Mouse (Mus musculus) forebrain, embryonic 13.5 days (tissue): ENCODE data around the gene Nfatc2. TPM values are rescaled to one million over a fixed set of nuclear protein-coding genes. Genes with fewer than 3 reads are reported as not detected.
A peak's percentile ranks its signal among the peaks of the same experiment; 100 is the strongest.

Source experiments
- ATAC-seq: fragments of 200-750 bp; cut with Nextera tagmentation; 2 replicates; pipeline ENCODE4 v1.8.0; 2017
- H3K27ac ChIP-seq: fragments of 300-500 bp; sonication (generic); 2 replicates; pipeline ENCODE4 v1.5.1; 2015; ENCODE audit warnings: inconsistent platforms, mild to moderate bottlenecking, moderate library complexity
- H3K27me3 ChIP-seq: fragments of 300-500 bp; sonication (generic); 2 replicates; pipeline ENCODE4 v1.6.1; 2015; ENCODE audit warnings: mild to moderate bottlenecking, inconsistent platforms
- H3K36me3 ChIP-seq: fragments of 300-500 bp; sonication (generic); 2 replicates; pipeline ENCODE4 v1.6.1; 2015; ENCODE audit warnings: mild to moderate bottlenecking, inconsistent platforms; ENCODE audit not compliant: poor library complexity, severe bottlenecking
- H3K4me1 ChIP-seq: fragments of 300-500 bp; sonication (generic); 2 replicates; pipeline ENCODE4 v1.6.1; 2015; ENCODE audit warnings: inconsistent platforms
- H3K4me2 ChIP-seq: fragments of 300-500 bp; sonication (generic); 2 replicates; pipeline ENCODE4 v1.6.1; 2015; ENCODE audit warnings: inconsistent platforms, mild to moderate bottlenecking, moderate library complexity
- H3K4me3 ChIP-seq: fragments of 300-500 bp; sonication (generic); 2 replicates; pipeline ENCODE4 v1.5.1; 2015; ENCODE audit warnings: mild to moderate bottlenecking, inconsistent platforms
- H3K9ac ChIP-seq: fragments of 300-500 bp; sonication (generic); 2 replicates; pipeline ENCODE4 v1.6.1; 2015; ENCODE audit warnings: mild to moderate bottlenecking, inconsistent platforms
- H3K9me3 ChIP-seq: fragments of 300-500 bp; sonication (generic); replicated peaks from 2 replicates; pipeline ENCODE4 v1.6.1; 2016; ENCODE audit warnings: inconsistent platforms
- WGBS: fragments of 180-500 bp; shearing (Covaris S2); methylation state at CpG from one replicate; pipeline ENCODE4 v1.1.7; 2015; 5-methylcytosine and 5-hydroxymethylcytosine counted together
- microRNA-seq: library from miRNA; unstranded; fragments of <30 nt; microRNA quantifications from one replicate; pipeline ENCODE4, GENCODE M21; 2016
- polyA plus RNA-seq: library from polyadenylated mRNA; unstranded; fragments of >200 nt; fragmentation: Nextera tagmentation; extraction: Ambion mirVana; gene quantifications from 2 replicates; pipeline ENCODE4 v1.2.1, GENCODE M21; 2015

Gene Nfatc2
- polyA plus RNA-seq, 1 experiment from 2014 or later: 1.7 TPM

DNA sequence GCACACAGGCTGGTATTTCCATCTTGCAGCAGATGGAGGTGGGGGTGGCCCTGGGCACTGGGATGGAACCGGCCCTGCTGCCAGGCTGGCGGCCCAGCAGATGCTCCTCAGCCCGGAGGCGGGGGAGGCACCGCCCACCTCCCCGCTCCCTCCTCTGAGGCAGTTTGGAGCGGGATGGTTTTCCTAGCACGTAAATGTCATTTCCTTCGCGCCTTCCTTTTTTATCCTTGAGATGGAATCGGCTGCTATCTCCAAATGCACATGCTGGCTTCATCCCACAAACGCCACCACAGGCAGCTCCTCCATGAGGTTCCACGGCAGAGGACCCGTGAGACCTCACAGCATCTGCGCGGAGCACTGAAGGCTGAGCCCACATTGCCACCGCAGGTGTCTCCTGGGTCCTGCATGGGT, 160.5 kb downstream of the Nfatc2 start:
- Histone ChIP-seq H3K4me3 (no peak overlapping the region), H3K9me3 (no peaks in the 10 kb centered on the region), H3K4me2 (no peak overlapping the region), H3K27me3 (no peaks in the 10 kb centered on the region), H3K27ac (peak overlapping the region; percentile 71), H3K4me1 (peaks cover 13% of the 10 kb centered on the region), H3K36me3 (no peaks in the 10 kb centered on the region), H3K9ac (no peak overlapping the region)
- peak; percentile 75; the same call in 1 of the 2 replicates for ATAC-seq
- WGBS: 94% methylated on average over 17 of the region's 17 CpGs

DNA sequence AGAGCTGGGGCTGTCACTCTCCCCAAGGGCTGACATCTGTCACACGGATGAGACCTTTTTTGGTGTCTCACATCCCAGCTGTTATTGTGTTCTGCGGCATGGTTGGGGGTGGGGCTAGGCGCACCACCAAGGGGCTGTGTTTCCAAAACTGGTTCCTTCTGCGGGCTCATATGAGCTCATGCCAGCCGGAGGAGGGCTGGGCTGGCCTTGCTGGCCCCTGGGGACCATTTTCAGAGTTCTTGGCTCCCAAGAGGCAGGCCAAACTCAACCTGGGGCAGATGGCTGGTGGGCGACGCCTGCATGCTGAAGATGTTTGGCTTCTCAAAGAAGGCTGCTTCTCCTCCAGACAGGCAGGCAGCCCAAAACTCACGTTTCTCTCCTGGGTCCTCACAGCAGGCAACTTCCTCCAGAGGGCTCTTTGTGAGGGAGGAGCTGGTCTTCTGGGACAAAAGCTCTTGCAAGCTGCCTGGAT, 162.4 kb downstream of the Nfatc2 start:
- WGBS: 53% methylated on average over 8 of the region's 8 CpGs
- Histone ChIP-seq H3K9ac (no peak overlapping the region), H3K4me3 (no peak overlapping the region), H3K4me1 (peaks cover 13% of the 10 kb centered on the region), H3K9me3 (no peaks in the 10 kb centered on the region), H3K27ac (peak overlapping the region; percentile 65), H3K36me3 (no peaks in the 10 kb centered on the region), H3K4me2 (no peak overlapping the region), H3K27me3 (no peaks in the 10 kb centered on the region)
- ATAC-seq: 0 out of 2 replicates have a peak, but pooled peaks have one; percentile 7

DNA sequence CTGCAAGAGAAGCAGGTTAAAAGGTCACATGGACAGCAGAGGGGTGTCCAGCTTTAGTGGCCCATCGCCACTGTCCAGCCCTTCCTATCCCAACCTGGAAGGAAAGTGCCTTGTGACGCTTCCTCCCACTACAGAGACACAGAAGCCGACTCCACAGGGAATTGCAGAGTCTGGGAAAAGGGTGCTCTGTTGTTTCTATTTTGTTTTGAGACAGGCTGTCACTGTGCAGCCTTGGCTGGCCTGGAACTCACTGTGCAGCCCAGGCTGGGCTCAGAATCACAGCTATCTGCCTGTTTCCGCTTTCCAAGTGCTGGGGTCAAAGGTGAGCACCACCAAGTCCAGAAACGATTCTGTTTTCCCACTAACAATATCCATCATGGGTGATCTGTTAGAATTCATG, 167.3 kb downstream of the Nfatc2 start:
- H3K4me2 ChIP-seq: no peak overlapping the region
- no peaks in the 10 kb centered on the region for H3K9me3 ChIP-seq
- no peaks in the 10 kb centered on the region for H3K27me3 ChIP-seq
- H3K4me3 ChIP-seq: no peak overlapping the region
- H3K4me1 ChIP-seq: peaks cover 8% of the 10 kb centered on the region
- H3K9ac ChIP-seq: no peak overlapping the region
- WGBS: 85% methylated on average over 5 of the region's 5 CpGs
- H3K27ac ChIP-seq: no peak overlapping the region
- H3K36me3 ChIP-seq: no peaks in the 10 kb centered on the region
- no peak for ATAC-seq

DNA sequence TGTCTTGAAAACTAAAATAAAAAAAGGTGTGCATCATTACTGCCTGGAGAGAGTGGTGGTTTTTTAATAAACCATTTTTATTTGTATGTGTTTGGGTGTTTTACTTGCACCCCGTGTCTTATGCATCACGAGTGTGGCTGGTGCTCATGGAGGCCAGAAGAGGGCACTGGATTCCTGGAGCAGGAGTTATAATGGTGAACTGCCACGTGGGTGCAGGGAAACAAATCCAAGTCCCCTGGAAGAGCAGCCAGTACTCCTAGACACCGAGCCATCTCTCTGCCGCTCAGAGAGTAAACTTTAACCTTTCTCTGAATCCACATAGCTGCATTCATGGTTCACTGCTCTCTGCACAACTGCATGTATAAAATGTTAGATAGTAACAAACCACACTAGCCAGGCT, 168.1 kb downstream of the Nfatc2 start:
- no peak overlapping the region for H3K4me2 ChIP-seq
- 73% methylated on average over 5 of the region's 5 CpGs for whole genome bisulfite sequencing
- no peak overlapping the region for H3K27ac ChIP-seq
- no peak overlapping the region for H3K4me3 ChIP-seq
- ATAC-seq: no peak
- H3K9me3 ChIP-seq: no peaks in the 10 kb centered on the region; the same call in 1 of the 2 replicates
- no peaks in the 10 kb centered on the region for H3K36me3 ChIP-seq
- H3K9ac ChIP-seq: no peak overlapping the region
- peaks cover under 1% of the 10 kb centered on the region; the same call in 1 of the 2 replicates for H3K4me1 ChIP-seq
- H3K27me3 ChIP-seq: no peaks in the 10 kb centered on the region

DNA sequence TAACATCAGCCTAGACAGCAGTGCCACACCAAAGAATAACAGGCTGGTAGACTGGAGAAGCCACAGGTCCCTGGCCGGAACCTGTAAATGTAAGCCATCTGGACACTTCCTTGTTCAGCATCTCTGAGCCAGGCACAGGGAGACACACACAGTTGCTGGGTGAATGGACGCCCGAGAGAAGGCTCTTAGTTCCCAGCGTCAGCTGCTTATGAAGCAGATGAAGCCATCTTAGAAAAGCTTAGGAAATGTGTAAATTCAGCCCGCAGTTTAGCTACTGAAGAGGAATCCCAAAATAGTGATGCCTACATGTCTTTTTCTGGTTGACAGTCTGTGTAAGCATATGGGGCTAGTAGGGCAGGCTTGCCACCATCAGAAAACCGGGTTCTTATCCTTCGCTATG, 169.1 kb downstream of the Nfatc2 start:
- H3K9ac ChIP-seq: no peak overlapping the region

DNA sequence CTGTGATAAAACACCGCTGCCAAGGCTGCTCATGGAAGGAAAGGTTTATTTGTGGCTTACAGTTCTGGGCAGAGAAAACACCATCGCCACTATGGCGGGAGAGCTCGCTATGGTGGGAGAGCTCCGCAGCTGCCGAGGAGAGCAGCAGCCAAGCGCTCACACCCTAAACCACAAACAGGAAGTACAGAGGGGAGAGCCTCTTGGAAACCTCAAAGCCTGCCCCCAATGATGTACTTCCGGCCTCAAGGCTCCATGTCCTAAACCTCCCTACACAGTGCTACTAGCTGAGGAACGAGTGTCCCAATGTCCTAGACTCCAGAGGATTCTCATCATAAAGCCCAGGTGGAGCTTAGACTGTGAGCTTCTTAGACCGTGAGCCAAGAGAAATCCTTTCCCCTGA, 171.9 kb downstream of the Nfatc2 start:
- Histone ChIP-seq H3K4me3 (no peak overlapping the region), H3K36me3 (no peaks in the 10 kb centered on the region), H3K9me3 (no peaks in the 10 kb centered on the region; the same call in 1 of the 2 replicates), H3K4me2 (no peak overlapping the region), H3K9ac (no peak overlapping the region), H3K27ac (no peak overlapping the region), H3K4me1 (no peaks in the 10 kb centered on the region), H3K27me3 (no peaks in the 10 kb centered on the region)
- 96% methylated on average over 10 of the region's 10 CpGs for WGBS
- ATAC-seq: no peak

More for the DNA sequence above, 169.1 kb downstream of the Nfatc2 start:
- Histone ChIP-seq H3K9me3 (no peaks in the 10 kb centered on the region; the same call in 1 of the 2 replicates), H3K36me3 (no peaks in the 10 kb centered on the region), H3K4me2 (no peak overlapping the region), H3K27me3 (no peaks in the 10 kb centered on the region), H3K4me3 (no peak overlapping the region), H3K27ac (no peak overlapping the region), H3K4me1 (no peaks in the 10 kb centered on the region)
- WGBS: 91% methylated on average over 7 of the region's 7 CpGs
- no peak for ATAC-seq

DNA sequence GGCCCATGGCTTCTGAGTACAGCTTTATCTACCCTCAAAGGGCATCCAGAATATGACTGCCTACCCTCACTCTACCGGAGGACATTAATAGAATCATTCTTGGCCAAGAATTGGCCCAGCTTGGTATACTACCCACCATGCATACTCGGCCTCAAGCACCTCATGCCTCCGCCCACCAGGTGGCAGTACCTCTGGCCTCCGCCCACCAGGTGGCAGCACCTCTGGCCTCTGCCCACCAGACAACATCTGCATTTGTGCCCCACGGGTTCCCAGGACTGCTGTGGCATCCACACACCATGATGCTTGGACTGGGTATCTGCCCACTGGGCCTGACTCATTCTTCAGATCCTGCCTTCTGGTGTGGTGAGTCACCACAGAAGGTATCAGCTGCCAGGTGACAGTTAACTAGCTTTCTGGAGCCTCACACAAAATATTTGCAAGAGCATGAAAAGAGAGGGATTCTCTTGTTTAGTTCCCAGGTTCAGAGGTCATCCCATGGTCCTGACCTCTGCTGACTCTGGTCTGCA, 173.0 kb downstream of the Nfatc2 start:
- no peak overlapping the region for H3K9ac ChIP-seq
- no peak for ATAC-seq
- H3K27me3 ChIP-seq: no peaks in the 10 kb centered on the region
- no peaks in the 10 kb centered on the region; the same call in 1 of the 2 replicates for H3K9me3 ChIP-seq
- no peak overlapping the region for H3K27ac ChIP-seq
- no peaks in the 10 kb centered on the region for H3K36me3 ChIP-seq
- 94% methylated on average over 5 of the region's 5 CpGs for WGBS
- H3K4me2 ChIP-seq: no peak overlapping the region
- no peak overlapping the region for H3K4me3 ChIP-seq
- H3K4me1 ChIP-seq: 0 out of 2 replicates have a peak, but pooled peaks cover 5% of the 10 kb centered on the region

Small RNA genes lying within 50 kb of the gene (microRNA-seq; reads per million reads assigned to microRNA genes)
- 1.1 reads per million for gene Mir7004

Other genes with a start within 250 kb of the Nfatc2 start
- gene Atp9a, start 140.8 kb upstream of the Nfatc2 start, polyA plus RNA-seq: 35.2 and 37.1 TPM in 2 replicates
- gene Sall4, start 166.3 kb upstream of the Nfatc2 start, polyA plus RNA-seq: 2.3 and 3.2 TPM in 2 replicates